Mouse (Mus musculus) ES-E14 (cell line): ENCODE measurements at regions not wholly inside any gene's neighbourhood (a gene's known extent, or its start where the extent isn't known, plus 50 kb on each side); places are given as distances from the start of the nearest gene placed in this dataset.

Experiments used
- DNase-seq: peaks from one replicate; pipeline ENCODE4 v3.0.0-alpha.2; 2013; ENCODE audit warnings: low read depth, low spot score
- H3K27ac ChIP-seq: 2 replicates; pipeline ENCODE4 v1.5.1; 2012; ENCODE audit warnings: low read depth, mild to moderate bottlenecking, low read length, moderate library complexity, mixed read lengths; ENCODE audit not compliant: poor library complexity, insufficient read depth, severe bottlenecking
- H3K36me3 ChIP-seq: 2 replicates; pipeline ENCODE4 v1.6.1; 2012; ENCODE audit warnings: mild to moderate bottlenecking, low read length, moderate library complexity, mixed read lengths; ENCODE audit not compliant: control insufficient read depth, poor library complexity, insufficient read depth, severe bottlenecking
- H3K4me1 ChIP-seq, 2 experiments: fragments of 150-350 bp in 1 of 2; sonication (generic) in 1 of 2; 2 replicates each; pipeline ENCODE4 v1.6.1; 2012; ENCODE audit warnings: low read length in 2 of 2, mild to moderate bottlenecking in 1 of 2, mixed read lengths in 1 of 2; ENCODE audit not compliant: control insufficient read depth in 2 of 2, insufficient read depth in 2 of 2, poor library complexity in 1 of 2
- H3K4me3 ChIP-seq, 2 experiments: fragments of 150-350 bp in 1 of 2; sonication (generic) in 1 of 2; 2 replicates each; pipeline ENCODE4 v1.5.1; 2012; ENCODE audit warnings: low read length in 2 of 2, low read depth in 1 of 2, mild to moderate bottlenecking in 1 of 2, mixed read lengths in 1 of 2; ENCODE audit not compliant: insufficient read depth in 1 of 2, poor library complexity in 1 of 2, severe bottlenecking in 1 of 2
- H3K9ac ChIP-seq: 2 replicates; pipeline ENCODE4 v1.6.1; 2012; ENCODE audit warnings: low read depth, mild to moderate bottlenecking, low read length, mixed read lengths; ENCODE audit not compliant: poor library complexity, insufficient read depth, severe bottlenecking
- H3K9me3 ChIP-seq: fragments of 150-350 bp; sonication (generic); 2 replicates; pipeline ENCODE4 v1.6.1; 2012; ENCODE audit warnings: low read depth, mild to moderate bottlenecking, low read length; ENCODE audit not compliant: control insufficient read depth, insufficient read depth
- CHD2 ChIP-seq: IDR thresholded peaks from 2 replicates; pipeline ENCODE4 v1.6.1; 2014; ENCODE audit warnings: mild to moderate bottlenecking, low read depth, low read length, inconsistent platforms
- HCFC1 ChIP-seq: IDR thresholded peaks from 2 replicates; pipeline ENCODE4 v1.6.1; 2012; ENCODE audit warnings: low read length, inconsistent platforms, borderline replicate concordance; ENCODE audit not compliant: insufficient read depth
- MAFK ChIP-seq: IDR thresholded peaks from 2 replicates; pipeline ENCODE4 v1.6.1; 2014; ENCODE audit warnings: mild to moderate bottlenecking, low read depth, low read length, inconsistent platforms; ENCODE audit not compliant: insufficient read depth
- ZC3H11A ChIP-seq: IDR thresholded peaks from 2 replicates; pipeline ENCODE4 v1.6.1; 2012; ENCODE audit warnings: low read depth, mild to moderate bottlenecking, inconsistent platforms, low read length, borderline replicate concordance
- ZNF384 ChIP-seq: IDR thresholded peaks from 2 replicates; pipeline ENCODE4 v1.6.1; 2012; ENCODE audit warnings: low read depth, low read length, inconsistent platforms
- in situ Hi-C, 2 experiments: fragments of 600-800 bp; cut with MboI; formaldehyde crosslinking; loops; one replicate each; pipeline ENCODE4 v1.15.1; 2025; ENCODE audit warnings: low sequenced_read_pairs in 2 of 2, inconsistent platforms in 1 of 2; ENCODE audit not compliant: unreplicated experiment in 2 of 2

DNA sequence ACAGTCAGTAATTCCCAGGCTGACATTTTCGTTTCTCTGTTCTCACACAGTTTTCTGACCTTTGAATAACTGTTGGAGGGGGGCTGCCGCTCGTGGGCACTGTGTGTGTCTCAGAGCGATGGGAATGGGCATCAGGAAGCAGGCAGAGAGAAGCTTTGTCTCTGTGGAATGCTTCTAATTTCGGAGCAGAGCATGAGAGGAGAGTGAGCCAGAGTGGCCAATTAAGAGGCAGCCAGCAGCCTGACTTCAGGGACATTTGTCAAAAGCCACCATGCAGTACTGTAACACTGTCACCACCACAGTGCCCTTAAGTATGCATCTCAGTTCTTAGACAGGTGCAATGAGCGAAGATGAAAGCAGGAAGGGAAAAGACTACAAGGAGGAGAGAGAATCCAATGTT, 592.1 kb downstream of the Dcdc2c start:
- no peaks in the 10 kb centered on the region for H3K36me3 ChIP-seq
- H3K4me3 ChIP-seq = no peak overlapping the region
- no peaks in the 10 kb centered on the region for H3K9me3 ChIP-seq
- DNase-seq = no peak
- no peak for TF ChIP-seq MAFK
- no peak for TF ChIP-seq CHD2
- TF ChIP-seq HCFC1 = no peak
- H3K27ac ChIP-seq = no peak overlapping the region
- no peaks in the 10 kb centered on the region for H3K4me1 ChIP-seq
- in situ Hi-C loops = no loop called here
- no peak overlapping the region for H3K9ac ChIP-seq

DNA sequence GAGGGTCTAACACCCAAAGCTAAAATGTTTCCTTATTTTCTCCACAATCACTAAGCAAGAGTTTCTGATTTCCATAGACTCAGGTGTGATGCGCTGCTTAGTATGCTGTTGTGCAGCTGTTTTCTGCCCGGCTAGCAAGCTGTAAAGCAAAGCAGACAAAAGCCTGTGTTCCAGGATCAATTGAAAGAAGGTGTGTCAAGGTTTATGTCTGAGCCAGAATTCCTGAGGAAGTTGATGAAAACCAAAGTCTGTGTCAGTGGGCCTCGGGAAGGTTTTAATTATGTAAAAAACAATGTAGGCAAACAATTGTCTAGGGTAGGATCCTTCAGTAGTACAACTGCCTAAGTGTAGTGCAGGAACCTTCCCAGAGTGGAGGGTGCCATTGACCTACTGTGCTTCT, 604.6 kb downstream of the Dcdc2c start:
- H3K4me1 ChIP-seq = no peaks in the 10 kb centered on the region
- no peak overlapping the region for H3K27ac ChIP-seq
- peak; percentile 6 for DNase-seq
- H3K4me3 ChIP-seq = no peak overlapping the region
- TF ChIP-seq HCFC1 (no peak), ZNF384 (no peak), CHD2 (no peak), ZC3H11A (no peak), MAFK (no peak)
- H3K9me3 ChIP-seq = no peaks in the 10 kb centered on the region
- H3K9ac ChIP-seq = no peak overlapping the region
- in situ Hi-C loops = no loop called here
- no peaks in the 10 kb centered on the region for H3K36me3 ChIP-seq

DNA sequence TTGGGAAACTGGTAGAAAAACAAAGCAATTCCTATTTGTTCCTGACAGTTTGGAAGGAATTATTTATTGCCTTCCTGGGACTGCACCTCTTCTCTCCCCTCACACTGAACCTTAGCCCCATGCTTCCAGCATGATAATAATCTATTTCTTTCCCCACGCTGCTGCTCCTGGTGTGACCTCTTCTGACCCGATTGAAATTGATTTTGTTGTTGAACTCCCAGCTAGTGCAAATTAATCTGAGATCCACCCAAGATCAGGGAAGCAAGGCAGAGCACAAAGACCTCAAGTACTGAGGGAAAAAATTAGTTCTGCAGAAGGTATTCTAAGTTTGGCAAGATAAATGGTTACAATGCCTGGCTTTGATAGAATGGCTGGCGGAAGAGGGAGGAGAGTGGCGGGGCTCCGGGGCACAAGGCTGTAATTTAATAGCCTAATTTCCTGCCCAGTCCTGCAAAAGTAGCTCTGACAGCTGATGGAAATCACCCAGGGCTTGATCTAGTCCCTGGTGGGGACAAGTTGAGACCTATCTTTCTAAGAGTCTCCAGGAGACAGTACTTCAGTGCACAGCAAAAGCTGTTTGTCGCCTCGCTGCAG, 604.6 kb upstream of the Sox11 start:
- H3K27ac ChIP-seq = no peak overlapping the region
- no peak overlapping the region for H3K9ac ChIP-seq
- TF ChIP-seq ZNF384 (no peak), CHD2 (no peak), HCFC1 (no peak), ZC3H11A (no peak), MAFK (no peak)
- no peak overlapping the region for H3K4me3 ChIP-seq
- no peaks in the 10 kb centered on the region for H3K36me3 ChIP-seq
- H3K9me3 ChIP-seq = no peaks in the 10 kb centered on the region
- no peaks in the 10 kb centered on the region for H3K4me1 ChIP-seq
- in situ Hi-C loops = no loop called here
- DNase-seq = no peak

DNA sequence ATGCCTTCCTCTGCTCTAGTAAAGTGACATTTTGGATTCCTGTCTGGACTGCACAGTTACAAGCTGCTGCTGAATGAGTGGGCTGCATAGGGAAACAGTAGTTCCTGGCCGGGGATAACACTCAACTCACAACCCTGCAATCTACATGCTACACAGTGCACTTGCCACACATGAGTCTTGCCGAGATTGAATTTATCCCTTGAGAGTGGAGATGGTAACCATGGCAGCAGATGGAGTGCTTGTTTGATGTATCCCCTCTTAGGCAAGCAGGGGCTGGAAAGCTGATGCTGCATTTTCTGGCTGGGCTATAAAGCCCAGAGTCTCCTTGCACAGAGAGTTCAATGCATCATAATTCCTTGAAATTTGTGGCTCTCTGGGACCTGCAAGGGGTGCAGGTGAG, 603.0 kb upstream of the Sox11 start:
- TF ChIP-seq ZC3H11A = no peak
- TF ChIP-seq ZNF384 = no peak
- no peak for TF ChIP-seq MAFK
- TF ChIP-seq CHD2 = no peak
- TF ChIP-seq HCFC1 = no peak
- DNase-seq = no peak
- in situ Hi-C loops = no loop called here
- no peaks in the 10 kb centered on the region for H3K9me3 ChIP-seq
- H3K4me3 ChIP-seq = no peak overlapping the region
- H3K4me1 ChIP-seq = no peaks in the 10 kb centered on the region
- no peak overlapping the region for H3K9ac ChIP-seq
- H3K27ac ChIP-seq = no peak overlapping the region
- H3K36me3 ChIP-seq = no peaks in the 10 kb centered on the region

DNA sequence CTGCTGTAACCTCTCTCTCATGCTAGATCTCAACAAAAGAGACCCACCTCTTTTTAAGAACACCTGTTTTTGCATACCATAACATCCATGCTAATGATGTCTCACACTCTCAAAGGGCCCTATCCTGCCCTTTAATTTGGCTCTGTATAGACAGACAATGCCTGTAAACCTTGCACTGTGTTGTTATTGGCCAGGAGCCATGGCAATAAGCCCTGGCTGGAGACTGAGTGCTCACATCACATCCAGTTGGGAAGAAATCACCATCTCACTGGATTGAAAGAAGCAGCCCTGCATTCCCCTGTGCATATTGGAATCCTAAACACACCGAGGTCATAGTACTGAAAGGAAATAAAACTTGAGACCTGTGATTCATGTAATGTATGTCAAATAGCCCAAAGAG, 598.7 kb upstream of the Sox11 start:
- no peak overlapping the region for H3K4me3 ChIP-seq
- H3K9me3 ChIP-seq = no peaks in the 10 kb centered on the region
- DNase-seq = no peak
- TF ChIP-seq ZNF384 (no peak), ZC3H11A (no peak), HCFC1 (no peak), CHD2 (no peak)
- in situ Hi-C loops = no loop called here
- no peak overlapping the region for H3K9ac ChIP-seq
- H3K27ac ChIP-seq = peak overlapping the region; percentile 47; the same call in 1 of the 2 replicates
- H3K36me3 ChIP-seq = no peaks in the 10 kb centered on the region
- H3K4me1 ChIP-seq = no peaks in the 10 kb centered on the region
